Mouse (Mus musculus) E14TG2a.4 (cell line): ENCODE data around the gene Cpm.

Experiments
- CTCF ChIP-seq: conservative IDR thresholded peaks from 2 replicates; pipeline ENCODE4 v1.5.1; 2014; ENCODE audit warnings: low read length
- NANOG ChIP-seq: IDR thresholded peaks from 2 replicates; pipeline ENCODE4 v1.6.1; 2014; ENCODE audit warnings: borderline replicate concordance, low read length, mixed read lengths

DNA sequence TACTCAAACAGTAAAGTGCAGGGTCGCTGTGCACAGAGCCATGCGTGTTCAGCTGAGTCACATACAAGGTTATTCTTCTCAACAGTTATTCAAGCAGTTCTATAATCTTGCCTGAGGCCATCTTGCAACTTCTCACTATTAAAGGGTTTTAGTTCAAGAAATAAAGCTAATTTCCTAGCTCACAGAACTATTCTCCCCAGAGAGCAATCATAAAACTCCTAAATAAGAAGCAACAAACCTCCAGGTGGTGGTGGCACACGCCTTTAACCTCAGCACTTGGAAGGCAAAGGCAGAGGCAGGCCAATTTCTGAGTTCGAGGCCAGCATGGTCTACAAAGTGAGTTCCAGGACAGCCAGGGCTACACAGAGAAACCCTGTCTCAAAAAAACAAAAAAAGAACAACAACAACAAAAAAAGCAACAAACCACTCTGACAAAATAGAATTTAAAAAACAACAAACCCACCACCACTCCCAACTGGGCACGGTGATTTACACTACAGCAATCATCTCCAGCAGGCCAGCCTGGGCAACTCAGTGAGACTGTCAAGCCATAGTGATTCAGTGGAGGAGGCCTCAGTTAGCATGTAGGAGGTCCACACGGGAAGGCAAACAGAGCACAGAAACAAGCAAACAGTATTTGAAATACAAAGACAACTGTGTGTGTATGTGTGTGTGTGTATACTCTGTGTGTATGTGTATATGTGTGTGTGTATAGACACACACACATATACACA is 67.7 kb downstream of the Cpm start:
- TF ChIP-seq CTCF (no peak), NANOG (no peak)
